18 mouse cellular contexts compared by ENCODE assay signal in genomic region chr13:60319268-60319667, GRCm38 (mm10).
"Had no signal": no experiment of that assay in that cellular context is flagged by ENCODE, and none has a peak within 500 bp of the region (broad histone marks: within the 10 kb centered on the region; RNA-seq: fewer than 3 reads in every experiment).

No protein-coding gene starts in this region.

- H3K27ac ChIP-seq: liver, embryonic 15.5 days; lung, embryonic 15.5 days; macrophage; midbrain, embryonic 13.5 days; midbrain, embryonic 15.5 days; neural tube, embryonic 12.5 days had no signal

- H3K4me1 ChIP-seq: liver, embryonic 15.5 days; lung, embryonic 15.5 days; megakaryocyte, embryonic 14.5 days; midbrain, embryonic 13.5 days; midbrain, embryonic 15.5 days; neural tube, embryonic 12.5 days had no signal

- H3K4me3 ChIP-seq: liver, embryonic 15.5 days; lung, embryonic 15.5 days; megakaryocyte, embryonic 14.5 days; midbrain, embryonic 13.5 days; midbrain, embryonic 15.5 days; neural tube, embryonic 12.5 days had no signal

- ATAC-seq: liver, postnatal 0 days; lung, postnatal 0 days; midbrain, embryonic 13.5 days; midbrain, embryonic 15.5 days had no signal

- H3K4me2 ChIP-seq: liver, embryonic 15.5 days; lung, embryonic 15.5 days; midbrain, embryonic 11.5 days; midbrain, embryonic 13.5 days; midbrain, embryonic 15.5 days; neural tube, embryonic 12.5 days had no signal

- H3K36me3 ChIP-seq: liver, embryonic 15.5 days; lung, embryonic 15.5 days; midbrain, embryonic 13.5 days; midbrain, embryonic 15.5 days; neural tube, embryonic 12.5 days had no signal

- H3K27me3 ChIP-seq: liver, embryonic 15.5 days; lung, embryonic 15.5 days; megakaryocyte, embryonic 14.5 days; midbrain, embryonic 13.5 days; midbrain, embryonic 15.5 days; neural tube, embryonic 12.5 days had no signal

- H3K9ac ChIP-seq: liver, embryonic 15.5 days; liver, postnatal 0 days; lung, embryonic 15.5 days; midbrain, embryonic 13.5 days; midbrain, embryonic 15.5 days; neural tube, embryonic 12.5 days had no signal

- H3K9me3 ChIP-seq: liver, embryonic 15.5 days; lung, embryonic 15.5 days; midbrain, embryonic 13.5 days; midbrain, embryonic 15.5 days; neural tube, embryonic 12.5 days had no signal

- DNase-seq: liver, postnatal 0 days; lung, adult 2 months; lung, postnatal 14 days; right cerebral cortex, postnatal 14 days; right cerebral cortex, postnatal 4 days; spleen, adult 18-20 months; thymus, adult 2 months; thymus, postnatal 14 days; thymus, postnatal 36 days had no signal
